Mouse (Mus musculus): Measurements from ENCODE around the gene Nipal4.

The Nipal4 gene

GRCm38 (mm10) chr11:46115011-46115410 lies 51.3 kb downstream of the Nipal4 start:
- no peak for DNase-seq (ENCODE audit: low spot score)

GRCm38 (mm10) chr11:46114221-46114620 lies 52.1 kb downstream of the Nipal4 start:
- DNase-seq (ENCODE audit: low spot score), result no peak

DNA sequence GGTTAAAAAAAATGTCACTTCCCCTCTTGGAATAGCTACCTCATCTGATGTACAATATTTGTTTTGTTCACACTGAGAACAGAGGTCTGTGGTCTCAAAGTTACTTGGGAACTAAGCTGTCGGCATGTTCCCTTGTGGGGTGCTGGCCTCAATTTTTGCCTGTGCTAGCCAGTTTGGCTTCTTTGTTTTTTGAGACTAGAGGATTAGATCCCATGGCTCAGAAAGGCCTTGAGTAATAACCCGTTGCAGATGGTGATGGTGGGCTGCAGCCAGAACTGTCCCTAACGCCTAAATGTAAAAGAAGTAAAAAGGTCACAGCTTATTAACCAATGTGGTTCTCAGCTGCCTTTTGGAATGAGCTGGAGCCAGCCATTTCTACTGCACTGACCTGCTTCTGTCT lies 53.1 kb downstream of the Nipal4 start:
- no peak for DNase-seq (ENCODE audit: low spot score)

DNA sequence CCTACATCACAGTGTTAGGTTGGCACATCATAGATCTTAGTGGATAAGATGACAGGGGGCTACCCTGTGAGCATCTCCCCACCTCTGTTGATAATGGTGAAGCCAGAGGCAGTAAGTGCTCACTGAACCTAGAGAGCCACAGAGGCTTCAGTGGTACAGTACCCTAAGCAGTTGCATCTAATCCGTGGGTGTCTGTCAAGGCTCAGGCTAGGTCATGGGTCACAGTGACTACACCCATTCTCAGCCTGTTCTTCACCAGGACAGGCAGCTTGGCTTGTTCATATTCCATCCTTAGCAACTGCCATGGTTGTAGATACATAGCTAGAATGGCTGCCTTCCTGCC lies 55.4 kb downstream of the Nipal4 start:
- DNase-seq (ENCODE audit: low spot score), result no peak

DNA sequence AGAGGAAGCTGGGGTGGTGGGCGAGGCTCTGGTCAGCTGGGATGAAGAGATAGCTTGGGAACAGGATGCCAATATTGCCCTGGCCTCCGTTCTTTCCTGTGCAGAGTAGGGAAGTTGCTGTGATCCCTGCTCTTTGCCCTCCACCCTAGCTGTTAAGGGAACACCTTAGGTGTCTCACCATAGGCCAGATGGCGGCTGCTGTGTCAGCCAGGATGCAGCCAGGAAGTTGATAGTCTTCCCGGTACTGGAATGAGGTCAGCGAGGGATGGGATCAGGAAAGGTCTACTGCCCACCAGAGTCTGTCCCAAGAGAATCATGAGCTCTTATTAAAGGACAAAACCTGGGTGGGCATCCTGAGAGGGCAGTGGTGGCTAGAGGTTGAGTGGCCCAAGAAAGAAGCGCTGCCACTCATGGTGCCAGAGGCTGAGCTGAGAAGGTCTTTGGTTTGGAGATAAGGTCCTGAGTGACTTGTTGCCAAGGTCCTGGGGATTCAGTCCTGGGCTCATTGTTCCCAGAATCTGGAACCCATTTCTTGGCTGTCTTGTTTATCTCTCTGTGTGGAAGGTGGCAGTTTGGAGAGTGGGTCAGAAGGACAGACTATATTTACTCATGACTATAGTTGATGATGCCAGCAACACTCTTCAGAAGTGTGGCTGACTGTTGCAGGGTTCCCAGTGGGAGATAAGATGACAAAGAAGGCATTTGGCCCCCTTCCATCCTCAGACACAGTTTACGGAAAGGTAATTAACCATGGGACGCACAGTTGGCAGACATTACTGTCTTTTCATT lies 56.0 kb downstream of the Nipal4 start:
- DNase-seq (ENCODE audit: low spot score), result no peak

- DNase-seq (ENCODE audit: low spot score), result no peak
Observed at GRCm38 (mm10) chr11:46109206-46109605, 57.1 kb downstream of the Nipal4 start.

DNA sequence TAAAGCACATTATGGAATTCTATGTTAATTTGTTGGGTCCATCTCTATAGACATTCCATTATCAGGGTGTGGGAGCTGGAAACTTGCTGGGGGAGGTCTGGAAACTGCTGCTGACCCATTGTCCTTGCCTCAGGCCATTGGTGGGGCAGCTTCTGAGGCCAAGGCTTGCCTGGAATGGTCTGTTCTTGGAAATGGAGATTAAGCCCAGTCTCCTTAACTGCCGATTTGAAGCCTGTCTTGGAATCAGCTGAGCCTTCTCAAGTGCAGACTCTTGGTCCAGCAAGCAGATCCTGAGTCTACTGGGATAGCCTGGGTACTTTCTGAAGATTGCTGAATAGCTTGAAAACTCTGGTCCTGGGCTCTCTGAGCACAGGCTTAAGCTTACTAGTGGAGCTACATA lies 59.3 kb downstream of the Nipal4 start:
- no peak for DNase-seq (ENCODE audit: low spot score)

- DNase-seq (ENCODE audit: low spot score), result no peak
Observed at GRCm38 (mm10) chr11:46102107-46102506, 64.2 kb downstream of the Nipal4 start.
